Mouse (Mus musculus): ENCODE results near the gene Sin3b.
A peak's percentile ranks its signal among the peaks of the same experiment; 100 is the strongest.

GRCm38 (mm10) chr8:72746061-72746460, 23.0 kb downstream of the Sin3b start:
- TF ChIP-seq POLR2A (IDR thresholded peaks at IDR 0.05; ENCODE audit: insufficient read depth, low read depth, low read length) (no peak), CTCF (IDR thresholded peaks at IDR 0.05; ENCODE audit: insufficient read depth, low read depth, low read length) (peak; percentile 54)

Data from olfactory bulb, adult 2 months (tissue).